Mouse (Mus musculus): ENCODE measurements at regions not wholly inside any gene's neighbourhood (a gene's known extent, or its start where the extent isn't known, plus 50 kb on each side); places are given as distances from the start of the nearest gene placed in this dataset.

DNA sequence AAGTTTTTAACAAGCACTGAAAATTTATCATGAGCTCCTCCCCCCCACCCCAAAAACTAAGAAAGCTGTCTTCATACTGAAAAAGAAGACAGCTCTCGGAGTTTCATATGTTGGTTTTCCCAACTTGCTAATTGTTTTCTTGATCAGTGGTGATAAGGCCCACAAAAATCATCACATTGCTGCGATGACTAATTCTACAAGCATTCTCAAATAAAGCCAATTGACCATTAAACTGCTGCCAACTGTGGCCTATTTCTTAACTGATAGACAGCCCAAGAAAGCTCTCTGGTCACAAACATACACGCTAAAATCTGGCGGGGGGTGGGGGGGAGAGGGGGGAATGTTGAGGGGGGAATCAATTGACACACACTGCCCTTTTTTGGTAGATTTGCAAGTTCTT, 345.0 kb upstream of the Acvr2a start:
- H3K9me3 ChIP-seq (ENCODE audit: control insufficient read depth, low read length): no peaks in the 10 kb centered on the region
- H3K4me3 ChIP-seq (ENCODE audit: low read depth, low read length): no peak overlapping the region
- WGBS: 70% methylated on average over 4 of the region's 4 CpGs
- no peak overlapping the region for H3K9ac ChIP-seq (ENCODE audit: low read depth, low read length)
- H3K27ac ChIP-seq (replicated peaks; ENCODE audit: low read depth, low read length): no peak overlapping the region
- no peaks in the 10 kb centered on the region for H3K4me1 ChIP-seq (ENCODE audit: control insufficient read depth, insufficient read depth, low read length)
- DNase-seq (ENCODE audit: low spot score): no peak
- no peaks in the 10 kb centered on the region for H3K27me3 ChIP-seq (replicated peaks; ENCODE audit: control insufficient read depth, insufficient read depth, low read length)
- no peak for ATAC-seq (ENCODE audit: low read depth)
- no peaks in the 10 kb centered on the region for H3K36me3 ChIP-seq (ENCODE audit: control insufficient read depth, insufficient read depth, low read length)
- no peak overlapping the region for H3K4me2 ChIP-seq (ENCODE audit: low read depth, low read length)

DNA sequence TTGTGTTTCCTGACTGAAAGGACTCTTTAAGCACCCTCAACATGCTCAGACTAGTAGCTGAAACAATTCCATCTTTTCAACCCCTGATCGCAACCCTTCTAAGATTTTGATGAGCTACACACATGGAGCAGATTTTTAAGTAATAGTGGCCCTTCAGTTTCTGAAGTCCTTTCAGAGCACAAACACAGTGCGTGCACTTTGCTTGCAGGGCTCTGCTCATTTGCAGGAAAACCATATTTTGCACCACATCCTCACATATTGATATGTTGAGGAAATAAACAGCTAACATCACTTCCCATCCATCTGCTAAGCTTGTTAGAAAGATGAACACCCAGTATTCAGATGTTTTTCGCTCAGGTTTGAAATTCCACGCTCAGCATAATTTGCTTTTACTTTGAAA, 344.6 kb upstream of the Acvr2a start:
- WGBS: 86% methylated on average over 4 of the region's 4 CpGs
- Histone ChIP-seq H3K27me3 (replicated peaks; ENCODE audit: control insufficient read depth, insufficient read depth, low read length) (no peaks in the 10 kb centered on the region), H3K9me3 (ENCODE audit: control insufficient read depth, low read length) (no peaks in the 10 kb centered on the region), H3K4me2 (ENCODE audit: low read depth, low read length) (no peak overlapping the region), H3K4me3 (ENCODE audit: low read depth, low read length) (no peak overlapping the region), H3K9ac (ENCODE audit: low read depth, low read length) (no peak overlapping the region), H3K36me3 (ENCODE audit: control insufficient read depth, insufficient read depth, low read length) (no peaks in the 10 kb centered on the region), H3K4me1 (ENCODE audit: control insufficient read depth, insufficient read depth, low read length) (no peaks in the 10 kb centered on the region), H3K27ac (replicated peaks; ENCODE audit: low read depth, low read length) (no peak overlapping the region)
- DNase-seq (ENCODE audit: low spot score): no peak
- ATAC-seq (ENCODE audit: low read depth): no peak

DNA sequence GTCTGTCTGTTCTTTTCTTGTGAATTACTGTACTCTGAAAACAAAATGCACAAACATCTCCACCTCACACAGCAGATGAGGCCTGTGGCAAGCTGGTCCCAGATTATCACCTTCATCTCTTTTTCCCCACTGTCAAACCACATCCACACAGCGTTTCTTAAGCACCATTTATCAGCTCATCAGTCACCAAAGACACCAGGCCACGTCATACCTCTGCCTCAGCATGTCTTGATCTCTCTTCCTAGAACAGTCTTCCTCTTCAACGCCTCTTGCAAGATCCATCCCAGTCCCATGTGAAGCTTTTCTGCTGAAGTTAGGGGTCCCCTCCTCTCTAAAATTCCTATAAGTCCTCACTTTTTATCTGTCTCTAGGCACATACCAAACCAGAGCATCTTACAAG, 340.8 kb upstream of the Acvr2a start:
- no peak overlapping the region for H3K27ac ChIP-seq (replicated peaks; ENCODE audit: low read depth, low read length)
- ATAC-seq (ENCODE audit: low read depth): no peak
- H3K27me3 ChIP-seq (replicated peaks; ENCODE audit: control insufficient read depth, insufficient read depth, low read length): no peaks in the 10 kb centered on the region
- H3K36me3 ChIP-seq (ENCODE audit: control insufficient read depth, insufficient read depth, low read length): no peaks in the 10 kb centered on the region
- H3K9me3 ChIP-seq (ENCODE audit: control insufficient read depth, low read length): no peaks in the 10 kb centered on the region
- 73% methylated on average over 3 of the region's 3 CpGs for WGBS
- no peak overlapping the region for H3K4me2 ChIP-seq (ENCODE audit: low read depth, low read length)
- no peak for DNase-seq (ENCODE audit: low spot score)
- H3K4me3 ChIP-seq (ENCODE audit: low read depth, low read length): no peak overlapping the region
- no peak overlapping the region for H3K9ac ChIP-seq (ENCODE audit: low read depth, low read length)
- H3K4me1 ChIP-seq (ENCODE audit: control insufficient read depth, insufficient read depth, low read length): no peaks in the 10 kb centered on the region

- Histone ChIP-seq H3K4me2 (ENCODE audit: low read depth, low read length) (no peak overlapping the region), H3K9me3 (ENCODE audit: control insufficient read depth, low read length) (no peaks in the 10 kb centered on the region), H3K4me3 (ENCODE audit: low read depth, low read length) (no peak overlapping the region), H3K9ac (ENCODE audit: low read depth, low read length) (no peak overlapping the region), H3K36me3 (ENCODE audit: control insufficient read depth, insufficient read depth, low read length) (no peaks in the 10 kb centered on the region), H3K27me3 (replicated peaks; ENCODE audit: control insufficient read depth, insufficient read depth, low read length) (no peaks in the 10 kb centered on the region), H3K4me1 (ENCODE audit: control insufficient read depth, insufficient read depth, low read length) (no peaks in the 10 kb centered on the region), H3K27ac (replicated peaks; ENCODE audit: low read depth, low read length) (no peak overlapping the region)
- DNase-seq (ENCODE audit: low spot score) (no peak), ATAC-seq (ENCODE audit: low read depth) (no peak)
- 85% methylated on average over 4 of the region's 4 CpGs for WGBS
Measured at GRCm38 (mm10) chr2:48474642-48475041, 339.3 kb upstream of the Acvr2a start.

- Histone ChIP-seq H3K4me3 (ENCODE audit: low read depth, low read length) (no peak overlapping the region), H3K9ac (ENCODE audit: low read depth, low read length) (no peak overlapping the region), H3K4me2 (ENCODE audit: low read depth, low read length) (no peak overlapping the region), H3K9me3 (ENCODE audit: control insufficient read depth, low read length) (no peaks in the 10 kb centered on the region), H3K27ac (replicated peaks; ENCODE audit: low read depth, low read length) (no peak overlapping the region), H3K36me3 (ENCODE audit: control insufficient read depth, insufficient read depth, low read length) (no peaks in the 10 kb centered on the region), H3K27me3 (replicated peaks; ENCODE audit: control insufficient read depth, insufficient read depth, low read length) (no peaks in the 10 kb centered on the region), H3K4me1 (ENCODE audit: control insufficient read depth, insufficient read depth, low read length) (peaks cover 14% of the 10 kb centered on the region)
- ATAC-seq (ENCODE audit: low read depth): no peak
- no peak for DNase-seq (ENCODE audit: low spot score)
- whole genome bisulfite sequencing: 43% methylated on average over 3 of the region's 3 CpGs
Measured at GRCm38 (mm10) chr2:48476777-48477176, 337.1 kb upstream of the Acvr2a start.

DNA sequence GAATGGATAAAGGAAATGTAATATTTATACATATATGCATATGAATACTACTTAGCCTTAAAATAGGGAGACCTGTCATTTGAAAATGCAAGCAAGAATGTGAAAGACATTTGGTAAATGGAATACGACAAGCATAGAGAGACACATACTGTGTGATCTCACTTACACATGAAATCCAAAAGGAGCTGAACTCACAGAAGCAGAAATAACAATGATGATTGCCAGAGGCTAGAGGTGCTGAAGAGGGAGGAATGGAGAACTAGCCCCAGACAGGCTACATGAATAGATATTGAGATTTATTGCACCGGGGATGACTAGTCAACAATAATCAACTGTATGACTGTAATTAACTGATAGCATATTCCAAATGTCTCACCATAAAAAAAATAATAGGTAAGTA, 336.6 kb upstream of the Acvr2a start:
- H3K27ac ChIP-seq (replicated peaks; ENCODE audit: low read depth, low read length): no peak overlapping the region
- H3K36me3 ChIP-seq (ENCODE audit: control insufficient read depth, insufficient read depth, low read length): no peaks in the 10 kb centered on the region
- H3K27me3 ChIP-seq (replicated peaks; ENCODE audit: control insufficient read depth, insufficient read depth, low read length): no peaks in the 10 kb centered on the region
- DNase-seq (ENCODE audit: low spot score) (no peak), ATAC-seq (ENCODE audit: low read depth) (no peak)
- H3K9me3 ChIP-seq (ENCODE audit: control insufficient read depth, low read length): no peaks in the 10 kb centered on the region
- WGBS: 62% methylated on average over 2 of the region's 2 CpGs
- peaks cover 14% of the 10 kb centered on the region for H3K4me1 ChIP-seq (ENCODE audit: control insufficient read depth, insufficient read depth, low read length)
- H3K9ac ChIP-seq (ENCODE audit: low read depth, low read length): no peak overlapping the region
- no peak overlapping the region for H3K4me3 ChIP-seq (ENCODE audit: low read depth, low read length)
- H3K4me2 ChIP-seq (ENCODE audit: low read depth, low read length): no peak overlapping the region

GRCm38 (mm10) chr2:48479601-48480000, 334.3 kb upstream of the Acvr2a start:
- Histone ChIP-seq H3K27me3 (replicated peaks; ENCODE audit: control insufficient read depth, insufficient read depth, low read length) (no peaks in the 10 kb centered on the region), H3K4me2 (ENCODE audit: low read depth, low read length) (no peak overlapping the region), H3K9ac (ENCODE audit: low read depth, low read length) (no peak overlapping the region), H3K9me3 (ENCODE audit: control insufficient read depth, low read length) (no peaks in the 10 kb centered on the region), H3K4me3 (ENCODE audit: low read depth, low read length) (no peak overlapping the region), H3K36me3 (ENCODE audit: control insufficient read depth, insufficient read depth, low read length) (no peaks in the 10 kb centered on the region), H3K4me1 (ENCODE audit: control insufficient read depth, insufficient read depth, low read length) (peaks cover 14% of the 10 kb centered on the region), H3K27ac (replicated peaks; ENCODE audit: low read depth, low read length) (no peak overlapping the region)
- DNase-seq (ENCODE audit: low spot score): no peak
- no peak for ATAC-seq (ENCODE audit: low read depth)
- WGBS: 89% methylated on average over 1 of the region's 1 CpGs

DNA sequence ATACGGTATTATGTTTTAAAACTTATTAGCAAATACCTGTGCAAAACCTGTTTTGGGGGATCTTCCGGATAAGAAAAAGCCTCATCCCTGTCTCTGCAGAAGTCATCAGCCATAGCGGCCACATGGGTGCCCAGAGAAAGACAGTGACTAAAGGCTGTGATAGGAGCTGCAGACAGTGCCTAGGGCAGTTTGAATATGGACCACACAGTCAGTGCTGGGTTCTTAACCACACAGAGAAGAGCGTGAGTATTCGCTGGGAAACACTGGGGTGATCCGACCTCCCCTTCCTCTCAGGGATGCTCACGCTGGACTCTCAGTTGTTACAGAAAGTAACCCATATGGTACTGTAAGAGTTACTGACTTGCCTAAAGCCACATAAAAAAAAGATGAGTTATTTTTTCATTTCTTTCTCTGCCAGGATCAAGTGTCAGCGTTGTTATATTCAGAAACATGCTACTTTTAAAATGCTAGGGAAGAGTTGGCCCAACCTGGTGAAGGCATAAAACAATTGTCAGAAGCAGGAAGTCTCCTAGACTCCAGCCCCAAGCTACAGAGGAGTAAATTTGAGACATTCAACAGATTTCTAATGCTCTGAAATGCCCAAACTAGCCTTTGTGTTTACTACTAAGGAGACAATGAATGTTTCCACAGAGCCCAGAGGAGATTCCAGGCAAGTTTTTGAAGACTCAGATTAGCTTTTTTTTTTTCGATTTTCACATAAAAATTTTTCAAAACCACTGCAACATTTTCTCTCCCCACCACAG, 333.3 kb upstream of the Acvr2a start:
- peaks cover 14% of the 10 kb centered on the region for H3K4me1 ChIP-seq (ENCODE audit: control insufficient read depth, insufficient read depth, low read length)
- ATAC-seq (ENCODE audit: low read depth) (peak; percentile 18; the same call in 1 of the 2 replicates), DNase-seq (ENCODE audit: low spot score) (peak; percentile 35)
- no peaks in the 10 kb centered on the region for H3K9me3 ChIP-seq (ENCODE audit: control insufficient read depth, low read length)
- H3K27ac ChIP-seq (replicated peaks; ENCODE audit: low read depth, low read length): peak overlapping the region; percentile 63
- peak overlapping the region; percentile 25; the same call in 1 of the 2 replicates for H3K4me2 ChIP-seq (ENCODE audit: low read depth, low read length)
- H3K4me3 ChIP-seq (ENCODE audit: low read depth, low read length): no peak overlapping the region
- H3K9ac ChIP-seq (ENCODE audit: low read depth, low read length): no peak overlapping the region
- H3K36me3 ChIP-seq (ENCODE audit: control insufficient read depth, insufficient read depth, low read length): no peaks in the 10 kb centered on the region
- no peaks in the 10 kb centered on the region for H3K27me3 ChIP-seq (replicated peaks; ENCODE audit: control insufficient read depth, insufficient read depth, low read length)
- 61% methylated on average over 9 of the region's 9 CpGs for WGBS

DNA sequence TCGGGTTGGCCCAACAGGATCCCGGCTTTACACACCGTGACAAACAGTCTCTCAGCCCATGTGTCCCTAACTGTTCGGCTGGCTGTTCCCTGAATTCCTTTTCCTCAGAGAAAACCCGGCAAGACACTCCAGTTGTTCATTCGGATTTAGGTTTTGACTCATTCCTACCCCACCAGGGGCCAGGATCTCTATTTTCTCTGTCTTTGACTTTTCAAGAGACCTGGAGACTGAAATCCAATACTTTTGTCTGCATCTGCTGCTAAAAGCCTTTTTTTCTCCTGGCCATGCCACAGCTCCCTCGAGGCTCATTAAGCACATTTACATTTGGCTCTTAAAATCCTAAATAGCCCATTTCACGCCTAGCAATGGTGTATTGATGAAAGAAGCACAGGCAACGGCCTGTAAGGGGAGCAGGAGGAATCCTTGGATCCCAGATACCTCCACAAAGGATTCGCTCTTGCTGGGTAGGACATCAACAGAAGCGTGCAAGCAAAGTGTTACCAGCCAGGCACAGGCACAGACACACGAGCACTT, 332.6 kb upstream of the Acvr2a start:
- Histone ChIP-seq H3K4me3 (ENCODE audit: low read depth, low read length) (no peak overlapping the region), H3K9ac (ENCODE audit: low read depth, low read length) (no peak overlapping the region), H3K36me3 (ENCODE audit: control insufficient read depth, insufficient read depth, low read length) (no peaks in the 10 kb centered on the region), H3K27me3 (replicated peaks; ENCODE audit: control insufficient read depth, insufficient read depth, low read length) (no peaks in the 10 kb centered on the region), H3K9me3 (ENCODE audit: control insufficient read depth, low read length) (no peaks in the 10 kb centered on the region), H3K27ac (replicated peaks; ENCODE audit: low read depth, low read length) (peak overlapping the region; percentile 63), H3K4me1 (ENCODE audit: control insufficient read depth, insufficient read depth, low read length) (peaks cover 14% of the 10 kb centered on the region), H3K4me2 (ENCODE audit: low read depth, low read length) (peak overlapping the region; percentile 25; the same call in 1 of the 2 replicates)
- peak; percentile 79 for ATAC-seq (ENCODE audit: low read depth)
- 15% methylated on average over 12 of the region's 12 CpGs for WGBS
- DNase-seq (ENCODE audit: low spot score): peak; percentile 74

All from embryonic facial prominence, embryonic 14.5 days (tissue).